Mouse (Mus musculus) midbrain, embryonic 14.5 days (tissue): ENCODE results near the gene Dis3l2. TPM values are rescaled to one million over a fixed set of nuclear protein-coding genes. Genes with fewer than 3 reads are reported as not detected.

Experiments used
- ATAC-seq: fragments of 200-750 bp; cut with Nextera tagmentation; 2 replicates; pipeline ENCODE4 v1.8.0; 2017; ENCODE audit warnings: moderate number of reproducible peaks, moderate library complexity; ENCODE audit not compliant: low FRiP score, low TSS enrichment
- DNase-seq: peaks from one replicate; pipeline ENCODE4 v3.0.0-alpha.2; 2015
- H3K27ac ChIP-seq: fragments of 300-500 bp; sonication (generic); replicated peaks from 2 replicates; pipeline ENCODE4 v1.5.1; 2014; ENCODE audit warnings: mild to moderate bottlenecking, low read depth, low read length, moderate library complexity
- H3K27me3 ChIP-seq: fragments of 300-500 bp; sonication (generic); 2 replicates; pipeline ENCODE4 v1.6.1; 2014; ENCODE audit warnings: low read length, control low read depth, mixed read lengths; ENCODE audit not compliant: control insufficient read depth, insufficient read depth
- H3K36me3 ChIP-seq: fragments of 300-500 bp; sonication (generic); 2 replicates; pipeline ENCODE4 v1.6.1; 2014; ENCODE audit warnings: low read length, control low read depth; ENCODE audit not compliant: control insufficient read depth, insufficient read depth
- H3K4me1 ChIP-seq: fragments of 300-500 bp; sonication (generic); 2 replicates; pipeline ENCODE4 v1.6.1; 2014; ENCODE audit warnings: mild to moderate bottlenecking, antibody characterized with exemption, low read length, control low read depth; ENCODE audit not compliant: control insufficient read depth, insufficient read depth
- H3K4me2 ChIP-seq: fragments of 300-500 bp; sonication (generic); 2 replicates; pipeline ENCODE4 v1.6.1; 2014; ENCODE audit warnings: mild to moderate bottlenecking, low read length, moderate library complexity
- H3K4me3 ChIP-seq: fragments of 300-500 bp; sonication (generic); replicated peaks from 2 replicates; pipeline ENCODE4 v1.5.1; 2014; ENCODE audit warnings: low read depth, low read length
- H3K9ac ChIP-seq: fragments of 300-500 bp; sonication (generic); replicated peaks from 2 replicates; pipeline ENCODE4 v1.6.1; 2014; ENCODE audit warnings: mild to moderate bottlenecking, low read length, moderate library complexity
- H3K9me3 ChIP-seq: fragments of 300-500 bp; sonication (generic); 2 replicates; pipeline ENCODE4 v1.6.1; 2016; ENCODE audit warnings: low read length, control low read depth, mixed read lengths; ENCODE audit not compliant: control insufficient read depth
- WGBS: fragments of 180-500 bp; shearing (Covaris S2); extraction: QIAGEN DNeasy Blood & Tissue Kit; methylation state at CpG from one replicate; pipeline ENCODE4 v1.1.7; 2014; 5-methylcytosine and 5-hydroxymethylcytosine counted together
- polyA plus RNA-seq: library from polyadenylated mRNA; unstranded; fragments of >200 nt; fragmentation: Nextera tagmentation; extraction: Ambion mirVana; gene quantifications from 2 replicates; pipeline ENCODE4 v1.2.1, GENCODE M21; 2014

Gene Dis3l2
- polyA plus RNA-seq, 1 experiment from 2014 or later = 39.9 TPM

- H3K9ac ChIP-seq = no peak overlapping the region
- no peak for DNase-seq
- H3K4me2 ChIP-seq = no peak overlapping the region
- H3K27me3 ChIP-seq = no peaks in the 10 kb centered on the region
- peaks cover 3% of the 10 kb centered on the region; the same call in 1 of the 2 replicates for H3K4me1 ChIP-seq
- H3K27ac ChIP-seq = no peak overlapping the region
- H3K36me3 ChIP-seq = no peaks in the 10 kb centered on the region
- no peaks in the 10 kb centered on the region for H3K9me3 ChIP-seq
- WGBS = 92% methylated on average over 3 of the region's 3 CpGs
- no peak overlapping the region for H3K4me3 ChIP-seq
- no peak for ATAC-seq
Measured at GRCm38 (mm10) chr1:86913896-86914295, 210.3 kb downstream of the Dis3l2 start.

DNA sequence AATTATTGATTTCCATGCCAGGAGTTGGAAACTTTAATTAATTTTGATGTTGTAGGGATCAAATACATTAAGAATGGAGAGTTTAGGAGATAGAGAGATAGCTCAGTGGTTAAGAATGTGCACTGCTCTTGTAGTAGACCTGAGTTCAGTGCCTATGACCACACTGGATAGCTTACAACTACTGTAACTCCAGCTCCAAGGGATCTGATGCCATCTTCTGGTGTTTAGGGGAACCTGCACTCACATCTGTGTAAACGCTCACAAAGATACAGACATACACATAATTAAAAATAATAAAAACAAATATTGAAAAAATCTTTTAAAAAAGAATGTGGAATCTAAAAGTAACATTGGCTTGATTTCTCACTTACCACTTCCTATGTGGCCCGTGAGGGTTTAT, 211.1 kb downstream of the Dis3l2 start:
- no peaks in the 10 kb centered on the region for H3K27me3 ChIP-seq
- no peak overlapping the region for H3K9ac ChIP-seq
- H3K36me3 ChIP-seq = no peaks in the 10 kb centered on the region
- DNase-seq = no peak
- no peak overlapping the region for H3K4me3 ChIP-seq
- WGBS = 98% methylated on average over 2 of the region's 2 CpGs
- no peaks in the 10 kb centered on the region for H3K9me3 ChIP-seq
- ATAC-seq = no peak
- no peak overlapping the region for H3K4me2 ChIP-seq
- H3K4me1 ChIP-seq = peaks cover 3% of the 10 kb centered on the region; the same call in 1 of the 2 replicates
- no peak overlapping the region for H3K27ac ChIP-seq

DNA sequence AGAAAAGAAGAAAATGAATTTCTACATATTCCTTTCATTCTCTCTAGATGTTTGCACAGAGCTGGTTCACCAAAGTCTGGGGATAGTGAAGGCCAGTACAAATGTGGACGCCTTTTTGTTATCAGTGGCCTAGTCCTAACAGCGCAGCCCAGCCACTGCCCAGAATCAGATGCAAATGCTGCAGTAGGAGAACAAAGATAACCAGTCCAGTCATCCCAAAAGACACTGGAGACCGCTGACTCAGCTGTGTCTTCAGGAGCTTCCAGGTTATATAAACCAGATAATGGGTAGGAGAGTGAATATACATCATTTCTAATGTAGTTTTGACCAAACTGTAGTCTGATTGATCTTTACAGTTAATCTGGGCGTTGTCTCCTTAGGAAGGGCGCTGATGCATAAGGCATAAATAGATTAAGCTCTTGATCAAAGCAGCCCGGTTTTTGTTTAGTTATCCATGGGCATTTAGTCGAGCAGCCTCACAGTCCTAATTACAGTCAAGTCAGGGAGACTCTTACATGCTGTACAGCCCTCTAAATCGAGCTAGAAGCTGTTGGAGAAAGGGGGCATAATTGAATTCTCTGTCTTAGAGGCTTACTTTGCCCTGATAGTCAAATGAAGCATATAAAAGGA, 212.9 kb downstream of the Dis3l2 start:
- DNase-seq = no peak
- Histone ChIP-seq H3K4me2 (no peak overlapping the region), H3K4me3 (no peak overlapping the region), H3K9ac (no peak overlapping the region), H3K36me3 (no peaks in the 10 kb centered on the region), H3K9me3 (no peaks in the 10 kb centered on the region), H3K27me3 (no peaks in the 10 kb centered on the region), H3K4me1 (peaks cover 3% of the 10 kb centered on the region; the same call in 1 of the 2 replicates), H3K27ac (no peak overlapping the region)
- no peak for ATAC-seq
- 71% methylated on average over 8 of the region's 8 CpGs for WGBS

- ATAC-seq (no peak), DNase-seq (no peak)
- Histone ChIP-seq H3K9ac (no peak overlapping the region), H3K4me1 (no peaks in the 10 kb centered on the region), H3K4me3 (no peak overlapping the region), H3K4me2 (no peak overlapping the region), H3K27me3 (no peaks in the 10 kb centered on the region), H3K36me3 (peaks cover 4% of the 10 kb centered on the region; the same call in 1 of the 2 replicates), H3K27ac (no peak overlapping the region), H3K9me3 (no peaks in the 10 kb centered on the region)
- 68% methylated on average over 5 of the region's 5 CpGs for WGBS
Measured at GRCm38 (mm10) chr1:86925776-86926175, 222.2 kb downstream of the Dis3l2 start.

GRCm38 (mm10) chr1:86931606-86932379, 228.2 kb downstream of the Dis3l2 start:
- ATAC-seq (no peak), DNase-seq (no peak)
- Histone ChIP-seq H3K27me3 (no peaks in the 10 kb centered on the region), H3K4me3 (no peak overlapping the region), H3K36me3 (peaks cover 11% of the 10 kb centered on the region; the same call in 1 of the 2 replicates), H3K27ac (no peak overlapping the region), H3K9me3 (no peaks in the 10 kb centered on the region), H3K9ac (no peak overlapping the region), H3K4me2 (no peak overlapping the region), H3K4me1 (no peaks in the 10 kb centered on the region)
- WGBS = 98% methylated on average over 4 of the region's 4 CpGs

DNA sequence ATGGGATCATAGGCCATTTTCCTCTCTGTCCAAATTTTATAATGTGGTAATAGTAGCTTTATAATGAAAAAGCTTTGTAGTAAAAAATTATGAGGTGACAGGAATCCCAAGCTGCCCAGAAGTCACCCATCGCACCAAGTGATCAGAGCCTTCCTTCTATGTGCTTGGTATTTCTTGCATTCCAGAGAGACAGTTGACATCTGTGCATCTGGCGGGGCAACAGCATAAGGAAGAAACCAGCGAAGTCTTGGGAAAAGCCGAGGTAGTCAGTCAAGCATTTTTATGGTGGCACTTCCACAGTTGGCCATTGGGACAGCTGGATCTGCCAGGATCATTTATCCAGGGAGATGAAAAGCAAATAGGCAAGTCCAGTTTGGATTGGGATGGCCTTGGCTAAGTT, 229.2 kb downstream of the Dis3l2 start:
- 91% methylated on average over 4 of the region's 4 CpGs for WGBS
- Histone ChIP-seq H3K27me3 (no peaks in the 10 kb centered on the region), H3K4me2 (no peak overlapping the region), H3K36me3 (peaks cover 11% of the 10 kb centered on the region; the same call in 1 of the 2 replicates), H3K27ac (no peak overlapping the region), H3K4me1 (no peaks in the 10 kb centered on the region), H3K4me3 (no peak overlapping the region), H3K9ac (no peak overlapping the region), H3K9me3 (no peaks in the 10 kb centered on the region)
- no peak for ATAC-seq
- DNase-seq = no peak

DNA sequence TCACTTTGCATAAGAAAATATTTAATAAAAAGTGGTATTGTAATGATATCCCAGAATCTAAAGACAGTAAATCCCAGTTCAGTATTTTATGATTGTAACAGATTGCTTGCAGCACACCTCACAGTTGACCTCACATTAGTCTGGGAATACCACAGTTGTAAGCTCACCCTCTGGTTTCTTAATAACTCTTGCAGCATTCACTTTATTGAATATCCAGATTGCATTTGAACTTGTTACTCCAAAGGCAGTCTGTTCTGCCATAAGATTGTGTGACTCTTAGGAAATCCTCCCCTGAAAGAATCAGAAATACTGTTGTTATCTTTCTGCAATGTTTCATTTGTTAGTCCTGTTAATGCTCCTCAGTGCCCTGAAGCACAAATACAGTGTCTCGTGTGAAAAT, 230.0 kb downstream of the Dis3l2 start:
- DNase-seq (no peak), ATAC-seq (no peak)
- Histone ChIP-seq H3K27ac (no peak overlapping the region), H3K4me3 (no peak overlapping the region), H3K36me3 (peaks cover 11% of the 10 kb centered on the region; the same call in 1 of the 2 replicates), H3K9ac (no peak overlapping the region), H3K9me3 (no peaks in the 10 kb centered on the region), H3K4me1 (no peaks in the 10 kb centered on the region), H3K4me2 (no peak overlapping the region), H3K27me3 (no peaks in the 10 kb centered on the region)
- 90% methylated on average over 1 of the region's 1 CpGs for WGBS

DNA sequence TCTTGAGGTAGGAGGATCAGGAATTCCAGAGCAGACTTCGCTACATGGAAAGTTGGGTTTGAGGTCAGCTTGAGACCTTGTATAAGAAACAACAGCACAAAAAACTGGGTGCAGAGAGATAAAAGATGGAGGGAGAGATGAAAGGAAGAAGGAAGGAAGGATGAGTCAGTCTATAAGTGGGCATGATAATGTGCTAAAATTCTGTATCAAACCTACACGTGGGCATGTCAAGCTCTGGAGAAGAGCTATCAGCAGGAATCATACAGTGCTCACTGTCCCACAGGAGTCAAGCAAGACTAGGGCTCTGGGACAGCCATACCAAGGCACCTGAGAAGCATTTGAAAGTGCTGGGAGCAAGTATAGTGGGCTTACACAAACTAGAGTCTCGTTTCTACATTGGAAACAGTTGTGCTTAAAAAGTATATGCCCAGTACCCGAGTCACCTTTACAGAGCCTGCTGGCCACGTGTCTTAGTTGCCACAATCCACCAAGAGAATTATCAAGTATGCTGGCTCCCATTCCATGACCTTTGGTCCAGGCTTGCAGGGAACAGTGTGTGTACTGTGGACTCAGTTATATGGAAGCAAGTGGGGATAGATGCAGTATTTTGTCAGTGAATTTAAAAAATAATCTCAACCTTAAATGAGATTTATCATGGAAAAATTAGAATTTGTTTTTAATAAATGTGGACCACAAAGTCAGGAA, 248.0 kb downstream of the Dis3l2 start:
- Histone ChIP-seq H3K4me1 (no peaks in the 10 kb centered on the region), H3K4me2 (no peak overlapping the region), H3K36me3 (no peaks in the 10 kb centered on the region), H3K9ac (no peak overlapping the region), H3K27me3 (no peaks in the 10 kb centered on the region), H3K9me3 (no peaks in the 10 kb centered on the region), H3K27ac (no peak overlapping the region), H3K4me3 (no peak overlapping the region)
- ATAC-seq (no peak), DNase-seq (no peak)
- WGBS = 88% methylated on average over 5 of the region's 5 CpGs
